Mouse (Mus musculus) neural tube, embryonic 15.5 days (tissue): ENCODE results near the gene Tmem235. TPM values are rescaled to one million over a fixed set of nuclear protein-coding genes. Genes with fewer than 3 reads are reported as not detected.
A peak's percentile ranks its signal among the peaks of the same experiment; 100 is the strongest.

Experiments used
- ATAC-seq: fragments of 200-750 bp; cut with Nextera tagmentation; 2 replicates; pipeline ENCODE4 v1.8.0; 2017; ENCODE audit warnings: mild to moderate bottlenecking, moderate TSS enrichment, moderate library complexity; ENCODE audit not compliant: low FRiP score
- H3K27ac ChIP-seq: fragments of 300-500 bp; sonication (generic); replicated peaks from 2 replicates; pipeline ENCODE4 v1.5.1; 2015; ENCODE audit warnings: mild to moderate bottlenecking, inconsistent platforms
- H3K27me3 ChIP-seq: fragments of 300-500 bp; sonication (generic); replicated peaks from 2 replicates; pipeline ENCODE4 v1.6.1; 2015; ENCODE audit warnings: inconsistent platforms
- H3K36me3 ChIP-seq: fragments of 300-500 bp; sonication (generic); 2 replicates; pipeline ENCODE4 v1.6.1; 2015; ENCODE audit warnings: inconsistent platforms
- H3K4me1 ChIP-seq: fragments of 300-500 bp; sonication (generic); 2 replicates; pipeline ENCODE4 v1.6.1; 2015; ENCODE audit warnings: inconsistent platforms
- H3K4me2 ChIP-seq: fragments of 300-500 bp; sonication (generic); 2 replicates; pipeline ENCODE4 v1.6.1; 2015; ENCODE audit warnings: inconsistent platforms, mild to moderate bottlenecking, moderate library complexity
- H3K4me3 ChIP-seq: fragments of 300-500 bp; sonication (generic); replicated peaks from 2 replicates; pipeline ENCODE4 v1.5.1; 2015; ENCODE audit warnings: mild to moderate bottlenecking, inconsistent platforms
- H3K9ac ChIP-seq: fragments of 300-500 bp; sonication (generic); replicated peaks from 2 replicates; pipeline ENCODE4 v1.6.1; 2015; ENCODE audit warnings: mild to moderate bottlenecking, inconsistent platforms
- H3K9me3 ChIP-seq: fragments of 300-500 bp; sonication (generic); replicated peaks from 2 replicates; pipeline ENCODE4 v1.6.1; 2016; ENCODE audit warnings: inconsistent platforms
- whole genome bisulfite sequencing: fragments of 180-500 bp; shearing (Covaris S2); methylation state at CpG from one replicate; pipeline ENCODE4 v1.1.7; 2015; ENCODE audit warnings: mixed read lengths; 5-methylcytosine and 5-hydroxymethylcytosine counted together
- polyA plus RNA-seq: library from polyadenylated mRNA; unstranded; fragments of >200 nt; fragmentation: Nextera tagmentation; extraction: Ambion mirVana; gene quantifications from 2 replicates; pipeline ENCODE4 v1.2.1, GENCODE M21; 2015

The Tmem235 gene
- polyA plus RNA-seq, 1 experiment from 2014 or later, result not detected

DNA sequence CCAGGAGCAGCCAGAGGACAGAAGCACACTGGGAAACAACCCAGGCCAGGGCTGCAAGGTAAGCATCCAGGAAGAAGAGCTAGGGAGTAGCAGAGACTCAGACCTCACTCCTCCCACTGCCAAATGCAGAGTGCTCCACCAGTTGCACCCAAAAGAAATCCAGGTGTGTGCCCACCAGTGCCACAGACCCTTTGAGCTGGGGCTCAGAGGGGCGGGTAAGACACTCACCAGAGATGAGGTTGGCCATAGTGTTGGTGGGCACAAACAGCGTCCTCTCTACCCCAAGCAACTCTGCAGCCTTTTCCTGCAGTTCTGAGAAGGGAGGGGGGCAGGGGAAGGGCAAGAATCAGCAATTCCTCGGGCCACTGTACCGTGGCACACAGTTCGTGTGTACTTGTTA, 10.8 kb downstream of the Tmem235 start:
- no peak overlapping the region for H3K9ac ChIP-seq
- WGBS, result 76% methylated on average over 5 of the region's 5 CpGs
- H3K4me2 ChIP-seq, result no peak overlapping the region
- H3K36me3 ChIP-seq, result no peaks in the 10 kb centered on the region
- H3K9me3 ChIP-seq, result no peaks in the 10 kb centered on the region
- no peak overlapping the region for H3K27ac ChIP-seq
- no peak for ATAC-seq
- H3K4me3 ChIP-seq, result no peak overlapping the region
- peaks cover 30% of the 10 kb centered on the region for H3K4me1 ChIP-seq
- no peaks in the 10 kb centered on the region; the same call in 1 of the 2 replicates for H3K27me3 ChIP-seq

DNA sequence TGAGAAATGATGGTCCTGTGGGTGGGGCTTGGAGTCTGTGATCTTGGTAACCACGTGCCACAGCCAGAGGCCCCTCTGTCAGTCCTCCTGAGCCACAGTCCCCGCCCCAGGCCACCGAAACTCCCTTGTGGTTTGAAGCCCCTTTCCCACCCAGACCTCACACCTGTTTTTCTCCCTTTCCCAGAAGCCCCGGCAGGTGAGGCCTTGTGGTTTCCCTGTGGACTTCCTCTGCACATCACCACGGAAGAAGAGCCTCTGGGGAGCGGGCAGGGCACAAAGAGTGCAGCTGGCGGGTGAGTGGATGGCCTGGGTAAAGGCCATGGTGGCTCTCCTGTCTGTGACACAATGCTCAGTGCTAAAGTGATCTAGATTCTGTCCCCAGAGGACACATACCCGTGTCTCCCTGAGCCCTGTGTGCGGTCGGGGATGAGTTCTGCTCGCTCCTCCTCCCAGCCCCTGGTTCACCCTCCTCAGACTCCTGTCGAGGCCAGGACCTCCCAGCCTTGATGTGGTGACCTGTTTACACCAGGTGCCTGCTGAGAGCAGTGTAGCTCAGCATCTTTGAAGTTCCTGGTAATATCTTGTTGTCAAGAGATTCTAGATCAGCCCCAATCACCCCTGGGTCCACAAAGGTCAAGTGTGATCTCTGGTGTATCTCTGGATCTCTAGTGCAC, 11.5 kb downstream of the Tmem235 start:
- Histone ChIP-seq H3K4me2 (peak overlapping the region; percentile 98), H3K4me3 (peak overlapping the region; percentile 67; the same call in 1 of the 2 replicates), H3K4me1 (peaks cover 26% of the 10 kb centered on the region), H3K9ac (no peak overlapping the region), H3K27ac (no peak overlapping the region), H3K36me3 (no peaks in the 10 kb centered on the region), H3K27me3 (no peaks in the 10 kb centered on the region; the same call in 1 of the 2 replicates), H3K9me3 (no peaks in the 10 kb centered on the region)
- 56% methylated on average over 12 of the region's 12 CpGs for WGBS
- no peak for ATAC-seq

DNA sequence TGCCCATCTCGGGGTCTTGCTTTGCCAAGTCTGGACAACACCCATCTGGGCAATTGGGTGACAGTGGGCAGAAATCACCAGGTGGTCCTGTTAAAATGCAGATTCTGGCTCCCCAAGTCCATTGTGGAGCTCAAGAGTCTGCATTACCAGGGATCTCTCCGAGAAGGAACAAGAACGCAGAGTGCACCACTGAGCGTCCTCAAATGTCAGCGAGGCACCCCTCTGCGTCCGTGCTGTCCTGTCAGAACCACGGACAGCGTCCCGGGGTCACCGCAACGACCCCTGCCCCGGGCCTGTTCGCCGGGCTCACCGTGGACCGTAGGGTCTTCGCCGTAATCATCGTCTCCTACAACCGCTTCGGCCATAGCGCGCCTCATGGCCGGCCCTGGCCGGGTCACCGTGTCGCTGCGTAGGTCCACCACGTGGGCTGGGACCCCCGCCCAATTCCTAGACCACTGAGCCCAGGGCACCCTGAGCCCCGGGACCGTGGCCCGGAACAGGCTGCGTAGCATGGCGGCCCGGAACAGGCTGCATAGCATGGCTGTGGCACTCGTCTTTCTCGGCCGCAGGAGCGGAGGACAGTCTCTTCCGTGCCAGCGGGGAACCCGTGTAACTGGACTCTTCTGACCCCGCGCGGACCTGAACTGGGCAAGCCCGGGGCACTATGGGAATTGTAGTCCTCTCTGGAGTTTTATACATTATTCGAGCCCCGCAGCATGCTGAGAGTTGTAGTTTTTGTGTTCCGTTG, 12.5 kb downstream of the Tmem235 start, which contains the start of gene Tha1:
Gene Tha1, minus strand, starts transcription at position 621 of the 748 bp plus-strand sequence.
- Histone ChIP-seq H3K4me3 (peak within 1 kb of the TSS; percentile 67), H3K9me3 (no peaks in the 10 kb centered on the region), H3K4me2 (peak within 1 kb of the TSS; percentile 98), H3K4me1 (peaks cover 31% of the 10 kb centered on the region), H3K9ac (peak within 1 kb of the TSS; percentile 69), H3K36me3 (no peaks in the 10 kb centered on the region), H3K27me3 (no peaks in the 10 kb centered on the region; the same call in 1 of the 2 replicates), H3K27ac (peak within 1 kb of the TSS; percentile 42)
- ATAC-seq, result peak; percentile 78
- 2% methylated on average over 51 of the region's 51 CpGs for WGBS

DNA sequence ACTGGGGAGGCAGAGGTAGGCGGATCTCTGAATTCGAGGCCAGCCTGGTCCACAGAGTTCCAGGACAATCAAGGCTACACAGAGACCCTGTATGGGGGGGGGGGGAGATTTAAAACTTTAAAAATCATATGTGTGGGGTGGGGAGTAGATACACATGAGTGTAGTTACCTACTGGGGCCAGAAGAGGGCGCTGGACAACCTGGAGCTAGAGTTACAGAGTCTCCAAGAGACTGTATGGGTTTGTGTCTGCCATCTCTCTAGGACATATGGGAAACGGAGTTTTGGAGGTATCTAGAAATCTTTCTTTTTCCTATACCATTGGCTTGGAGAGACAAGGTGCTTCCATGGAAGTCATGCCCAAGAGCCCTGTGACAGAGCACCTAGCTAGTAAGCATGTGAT, 13.9 kb downstream of the Tmem235 start:
- H3K4me3 ChIP-seq, result no peak overlapping the region
- no peak overlapping the region for H3K4me2 ChIP-seq
- peaks cover 42% of the 10 kb centered on the region for H3K4me1 ChIP-seq
- 59% methylated on average over 4 of the region's 4 CpGs for WGBS
- no peaks in the 10 kb centered on the region for H3K9me3 ChIP-seq
- no peak overlapping the region for H3K27ac ChIP-seq
- no peaks in the 10 kb centered on the region for H3K36me3 ChIP-seq
- H3K27me3 ChIP-seq, result no peaks in the 10 kb centered on the region; the same call in 1 of the 2 replicates
- no peak for ATAC-seq
- no peak overlapping the region for H3K9ac ChIP-seq

DNA sequence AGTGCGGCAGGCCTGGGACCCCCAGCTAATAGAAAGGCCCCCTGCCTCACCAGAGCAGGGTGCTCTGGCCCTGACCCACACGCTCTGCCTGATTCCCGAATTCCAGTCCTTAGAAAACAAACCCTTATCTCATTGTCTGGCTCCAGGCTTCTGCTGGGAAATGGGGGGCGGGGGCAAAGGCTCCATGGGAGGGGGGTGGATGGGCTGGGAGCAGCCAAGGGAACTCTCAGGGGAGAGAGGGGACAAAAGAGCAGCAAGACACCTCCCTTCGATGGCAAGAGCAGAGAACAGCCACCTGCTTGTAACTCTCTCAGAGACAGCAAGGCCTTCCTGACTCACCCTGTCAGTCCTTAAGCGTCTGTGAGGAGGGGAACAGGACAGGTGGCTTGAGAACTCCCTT, 15.1 kb downstream of the Tmem235 start:
- no peak for ATAC-seq
- H3K4me2 ChIP-seq, result no peak overlapping the region
- H3K36me3 ChIP-seq, result no peaks in the 10 kb centered on the region
- no peak overlapping the region for H3K4me3 ChIP-seq
- no peaks in the 10 kb centered on the region for H3K27me3 ChIP-seq
- no peaks in the 10 kb centered on the region for H3K9me3 ChIP-seq
- H3K27ac ChIP-seq, result no peak overlapping the region
- peaks cover 38% of the 10 kb centered on the region for H3K4me1 ChIP-seq
- H3K9ac ChIP-seq, result no peak overlapping the region
- WGBS, result 28% methylated on average over 6 of the region's 6 CpGs

DNA sequence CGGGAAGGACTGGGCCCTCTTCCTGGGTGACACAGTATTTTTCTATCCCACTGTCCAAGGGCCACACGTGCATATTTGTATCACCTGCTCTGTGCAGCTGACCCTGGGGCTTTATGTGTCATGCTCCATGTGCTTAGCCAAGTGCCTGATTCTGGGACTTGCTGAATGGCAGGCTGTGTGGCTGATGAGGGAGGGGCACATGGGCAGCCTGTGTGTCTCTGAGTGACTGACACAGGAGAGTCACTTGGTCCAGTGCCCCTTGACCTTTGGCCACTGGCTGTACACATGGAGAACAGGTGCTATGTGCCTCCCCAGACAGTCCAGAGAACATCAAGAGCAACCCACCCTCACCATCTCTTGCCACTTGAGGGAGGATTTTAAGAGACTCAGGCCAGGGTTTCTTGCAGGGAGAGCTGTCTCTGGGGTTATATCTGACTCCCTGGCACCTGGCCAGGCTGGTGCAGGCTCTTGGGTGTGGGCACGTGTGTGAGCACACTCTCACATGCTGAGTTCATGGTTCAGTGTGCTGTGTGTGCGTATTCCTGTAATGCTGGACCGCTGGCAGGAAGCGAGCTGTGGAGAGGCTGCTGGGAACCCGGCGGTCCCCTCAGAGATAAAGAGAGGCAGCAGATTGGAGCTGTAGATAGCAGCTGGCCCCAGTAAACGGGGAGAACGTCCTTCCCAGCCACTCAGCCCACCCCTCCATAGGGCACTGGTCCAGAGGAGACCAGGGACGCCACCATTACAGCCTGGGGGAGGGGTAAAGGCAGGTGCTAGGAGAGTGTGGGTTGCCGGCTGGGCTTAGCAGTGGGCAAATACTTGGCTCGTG, 17.6 kb downstream of the Tmem235 start:
- no peaks in the 10 kb centered on the region for H3K9me3 ChIP-seq
- peak overlapping the region; percentile 64 for H3K27ac ChIP-seq
- WGBS, result 15% methylated on average over 13 of the region's 13 CpGs
- H3K4me3 ChIP-seq, result peak overlapping the region; percentile 14; the same call in 1 of the 2 replicates
- no peaks in the 10 kb centered on the region for H3K27me3 ChIP-seq
- no peaks in the 10 kb centered on the region for H3K36me3 ChIP-seq
- no peak overlapping the region; the same call in 1 of the 2 replicates for H3K9ac ChIP-seq
- H3K4me1 ChIP-seq, result peaks cover 22% of the 10 kb centered on the region
- ATAC-seq, result peak; percentile 73
- peak overlapping the region; percentile 46 for H3K4me2 ChIP-seq

DNA sequence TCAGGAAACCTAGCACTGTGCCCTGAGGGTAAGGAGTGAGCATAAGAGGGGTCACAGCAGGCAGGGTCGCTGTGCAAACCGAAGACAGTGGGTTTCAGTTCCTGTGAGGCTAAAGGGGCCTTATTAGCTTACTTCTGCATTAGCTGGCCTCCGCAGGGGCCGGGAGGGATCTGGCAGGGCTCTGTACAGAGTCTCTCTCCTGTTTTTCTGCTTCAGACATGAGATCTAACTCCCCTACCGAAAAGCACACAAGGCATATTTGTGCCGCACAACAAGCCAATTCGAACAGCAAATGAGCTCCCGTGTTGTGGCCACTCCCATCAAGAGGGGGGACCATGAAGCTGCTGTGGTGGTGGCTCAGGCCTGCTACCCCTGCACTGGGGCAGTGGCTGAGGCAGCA, 18.3 kb downstream of the Tmem235 start:
- Histone ChIP-seq H3K9ac (no peak overlapping the region), H3K9me3 (no peaks in the 10 kb centered on the region), H3K36me3 (no peaks in the 10 kb centered on the region), H3K4me3 (no peak overlapping the region), H3K4me2 (peak overlapping the region; percentile 46; the same call in 1 of the 2 replicates), H3K4me1 (peaks cover 20% of the 10 kb centered on the region), H3K27ac (peak overlapping the region; percentile 64), H3K27me3 (no peaks in the 10 kb centered on the region)
- WGBS, result 20% methylated on average over 8 of the region's 8 CpGs
- no peak for ATAC-seq

DNA sequence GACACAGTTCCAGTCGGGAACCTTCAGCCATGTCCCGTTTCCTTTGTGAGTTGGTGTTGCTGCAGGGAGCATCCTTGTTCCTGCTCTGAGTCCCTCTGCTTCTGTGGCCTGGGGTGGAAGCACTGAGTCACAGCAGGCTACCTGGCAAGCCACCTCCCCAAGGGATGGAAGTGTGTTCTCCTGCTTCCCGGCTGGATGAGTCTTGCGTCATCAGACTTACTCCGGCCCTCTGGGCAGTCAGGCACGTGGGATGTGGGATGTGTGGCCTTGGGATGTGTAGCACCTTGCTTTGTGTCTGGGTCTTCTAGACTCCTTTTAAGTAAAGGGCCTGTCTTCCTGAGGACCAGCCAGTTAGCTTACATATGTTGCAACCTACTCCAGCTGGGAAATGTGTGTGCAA, 19.1 kb downstream of the Tmem235 start:
- no peak overlapping the region for H3K4me3 ChIP-seq
- no peak overlapping the region for H3K9ac ChIP-seq
- no peaks in the 10 kb centered on the region; the same call in 1 of the 2 replicates for H3K27me3 ChIP-seq
- peaks cover 20% of the 10 kb centered on the region for H3K4me1 ChIP-seq
- no peak for ATAC-seq
- no peaks in the 10 kb centered on the region for H3K36me3 ChIP-seq
- WGBS, result 87% methylated on average over 6 of the region's 6 CpGs
- H3K27ac ChIP-seq, result no peak overlapping the region
- H3K4me2 ChIP-seq, result no peak overlapping the region
- H3K9me3 ChIP-seq, result no peaks in the 10 kb centered on the region

DNA sequence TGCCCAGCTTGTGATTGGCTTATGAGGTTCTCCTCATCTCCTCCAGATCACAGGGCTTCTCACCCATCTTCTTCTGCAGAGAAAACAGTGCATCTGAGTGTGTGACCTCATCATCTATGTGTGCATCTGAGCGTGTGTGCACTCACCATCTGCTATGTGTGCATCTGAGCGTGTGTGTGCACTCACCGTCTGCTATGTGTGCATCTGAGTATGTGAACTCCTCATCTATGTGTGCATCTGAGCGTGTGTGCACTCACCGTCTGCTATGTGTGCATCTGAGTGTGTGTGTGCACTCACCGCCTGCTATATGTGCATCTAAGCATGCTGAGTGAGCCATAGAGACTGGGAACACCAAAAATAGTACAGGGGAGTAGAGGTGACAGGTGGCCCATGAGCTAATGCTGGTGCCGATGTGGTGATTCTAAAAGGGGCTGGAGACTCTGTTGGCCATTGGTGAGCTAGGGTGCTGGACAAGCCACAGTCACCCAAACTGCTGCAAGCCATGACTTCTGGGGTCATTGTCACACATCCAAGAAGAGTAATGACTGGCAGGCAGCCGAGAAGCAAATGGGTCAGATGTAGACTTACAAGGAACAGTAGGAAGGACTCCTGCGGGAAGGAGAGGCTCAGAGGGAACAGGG, 19.9 kb downstream of the Tmem235 start:
- Histone ChIP-seq H3K4me2 (no peak overlapping the region), H3K27me3 (no peaks in the 10 kb centered on the region; the same call in 1 of the 2 replicates), H3K9me3 (no peaks in the 10 kb centered on the region), H3K9ac (no peak overlapping the region), H3K27ac (no peak overlapping the region), H3K4me1 (peaks cover 20% of the 10 kb centered on the region), H3K4me3 (no peak overlapping the region), H3K36me3 (no peaks in the 10 kb centered on the region)
- WGBS, result 91% methylated on average over 9 of the region's 9 CpGs
- no peak for ATAC-seq

DNA sequence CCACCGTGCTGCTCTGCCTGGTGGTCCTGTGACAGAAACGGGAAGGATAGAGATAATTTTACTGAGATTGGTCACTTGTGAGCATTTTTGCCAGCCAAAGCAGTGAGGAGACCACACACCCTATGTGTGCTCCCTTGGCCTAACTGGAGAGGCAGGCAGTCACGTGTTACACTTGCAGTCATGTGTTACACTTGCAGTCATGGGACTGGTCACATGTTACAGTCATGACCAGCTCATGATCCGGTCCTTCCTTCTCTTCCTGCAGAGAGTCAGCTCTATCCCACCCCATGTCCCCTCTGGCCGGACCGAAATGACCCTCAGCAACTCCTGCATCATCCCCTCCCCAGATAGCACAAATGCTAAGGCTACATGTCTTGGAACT, 20.4 kb downstream of the Tmem235 start:
- WGBS, result 82% methylated on average over 6 of the region's 6 CpGs
- H3K27me3 ChIP-seq, result peaks cover 2% of the 10 kb centered on the region; the same call in 1 of the 2 replicates
- H3K9ac ChIP-seq, result no peak overlapping the region
- no peaks in the 10 kb centered on the region for H3K36me3 ChIP-seq
- H3K27ac ChIP-seq, result no peak overlapping the region
- H3K9me3 ChIP-seq, result no peaks in the 10 kb centered on the region
- peaks cover 20% of the 10 kb centered on the region for H3K4me1 ChIP-seq
- no peak overlapping the region for H3K4me3 ChIP-seq
- H3K4me2 ChIP-seq, result no peak overlapping the region
- no peak for ATAC-seq

DNA sequence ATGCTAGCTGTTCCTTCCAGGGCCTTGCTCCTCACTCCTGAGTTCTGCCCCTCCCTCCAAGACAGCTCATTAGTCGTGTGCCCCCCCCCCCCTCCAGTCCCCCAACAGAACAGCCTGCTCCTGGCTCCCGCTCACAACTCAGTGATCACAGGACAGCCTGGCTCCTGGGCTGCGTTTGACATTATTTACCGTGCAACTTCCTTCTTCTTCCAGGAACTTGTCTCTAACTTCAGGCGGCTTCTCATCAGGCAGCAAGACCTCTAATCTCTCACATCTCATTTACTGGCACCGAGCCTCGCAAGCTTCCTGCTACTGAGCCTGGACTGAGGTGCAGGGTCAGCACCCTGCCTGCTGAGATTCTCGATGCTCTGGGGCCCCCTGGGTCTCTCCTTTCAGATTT, 21.2 kb downstream of the Tmem235 start:
- Histone ChIP-seq H3K36me3 (no peaks in the 10 kb centered on the region), H3K9ac (no peak overlapping the region), H3K27ac (no peak overlapping the region), H3K4me2 (no peak overlapping the region), H3K9me3 (no peaks in the 10 kb centered on the region), H3K4me3 (no peak overlapping the region), H3K27me3 (peaks cover 2% of the 10 kb centered on the region; the same call in 1 of the 2 replicates), H3K4me1 (peaks cover 20% of the 10 kb centered on the region)
- no peak for ATAC-seq
- 27% methylated on average over 8 of the region's 8 CpGs for WGBS
